Mouse (Mus musculus): Measurements from ENCODE around the gene Cabp4.
A peak's percentile ranks its signal among the peaks of the same experiment; 100 is the strongest.

Gene Cabp4

DNA sequence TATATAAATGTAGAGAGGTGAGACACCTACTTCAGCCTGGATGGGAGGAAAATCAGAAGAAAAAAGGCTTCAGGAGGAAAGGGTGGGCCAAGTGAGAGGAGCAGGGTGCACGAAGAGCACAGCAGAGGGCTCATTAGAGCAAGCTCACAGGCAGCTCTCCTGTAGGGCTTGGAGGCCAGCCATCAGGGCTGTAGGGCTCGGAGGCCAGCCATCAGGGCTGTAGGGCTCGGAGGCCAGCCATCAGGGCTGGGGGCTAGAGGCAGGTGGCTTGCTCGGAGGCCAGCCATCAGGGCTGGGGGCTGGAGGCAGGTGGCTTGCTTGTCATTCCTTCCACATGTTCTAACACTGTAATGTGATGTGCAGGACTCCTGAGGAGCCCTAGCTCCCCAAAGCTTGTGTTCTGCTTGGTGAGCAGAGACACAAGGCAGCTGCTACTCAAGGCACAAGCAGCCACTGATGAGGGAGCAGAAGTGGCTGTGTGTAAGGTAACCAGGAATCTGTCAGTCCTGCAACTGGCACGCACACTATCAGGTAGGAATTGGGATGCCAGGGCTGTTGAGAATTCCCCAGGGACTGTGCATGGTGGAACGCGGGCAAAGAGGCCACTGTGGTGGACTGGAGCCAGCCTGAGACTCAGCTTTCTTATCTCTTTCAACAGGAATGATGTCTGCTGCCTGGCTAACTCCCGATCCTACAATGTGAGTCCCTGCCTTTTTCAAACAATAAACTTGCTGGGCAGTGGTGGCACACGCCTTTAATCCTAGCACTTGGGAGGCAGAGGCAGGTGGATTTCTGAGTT, 23.0 kb upstream of the Cabp4 start:
- DNase-seq (ENCODE audit: low read depth in 1 of 2, low spot score in 2 of 2): no peak

- DNase-seq (ENCODE audit: low read depth in 1 of 2, low spot score in 2 of 2): no peak
Measured at GRCm38 (mm10) chr19:4164721-4165120, 20.9 kb upstream of the Cabp4 start.

- DNase-seq (ENCODE audit: low read depth in 1 of 2, low spot score in 2 of 2): no peak
Measured at GRCm38 (mm10) chr19:4164100-4164499, 20.3 kb upstream of the Cabp4 start.

DNA sequence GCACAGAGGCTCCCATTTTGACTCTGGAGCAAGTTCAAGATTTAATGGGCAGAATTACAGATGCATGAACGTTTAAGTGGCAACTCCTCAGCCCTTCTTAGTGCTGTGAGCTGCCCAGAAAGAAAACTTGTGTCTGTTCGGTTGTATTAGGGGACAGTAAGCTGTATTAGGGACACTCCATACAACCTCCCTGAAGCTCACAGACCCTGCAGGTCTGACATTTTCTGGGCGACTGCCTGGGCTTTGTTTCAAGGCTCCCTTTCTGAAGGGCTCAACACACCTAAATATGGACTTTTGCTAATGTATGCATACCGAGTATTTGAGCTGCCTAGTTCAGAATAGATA, 19.7 kb upstream of the Cabp4 start:
- no peak for DNase-seq (ENCODE audit: low read depth in 1 of 2, low spot score in 2 of 2)

DNA sequence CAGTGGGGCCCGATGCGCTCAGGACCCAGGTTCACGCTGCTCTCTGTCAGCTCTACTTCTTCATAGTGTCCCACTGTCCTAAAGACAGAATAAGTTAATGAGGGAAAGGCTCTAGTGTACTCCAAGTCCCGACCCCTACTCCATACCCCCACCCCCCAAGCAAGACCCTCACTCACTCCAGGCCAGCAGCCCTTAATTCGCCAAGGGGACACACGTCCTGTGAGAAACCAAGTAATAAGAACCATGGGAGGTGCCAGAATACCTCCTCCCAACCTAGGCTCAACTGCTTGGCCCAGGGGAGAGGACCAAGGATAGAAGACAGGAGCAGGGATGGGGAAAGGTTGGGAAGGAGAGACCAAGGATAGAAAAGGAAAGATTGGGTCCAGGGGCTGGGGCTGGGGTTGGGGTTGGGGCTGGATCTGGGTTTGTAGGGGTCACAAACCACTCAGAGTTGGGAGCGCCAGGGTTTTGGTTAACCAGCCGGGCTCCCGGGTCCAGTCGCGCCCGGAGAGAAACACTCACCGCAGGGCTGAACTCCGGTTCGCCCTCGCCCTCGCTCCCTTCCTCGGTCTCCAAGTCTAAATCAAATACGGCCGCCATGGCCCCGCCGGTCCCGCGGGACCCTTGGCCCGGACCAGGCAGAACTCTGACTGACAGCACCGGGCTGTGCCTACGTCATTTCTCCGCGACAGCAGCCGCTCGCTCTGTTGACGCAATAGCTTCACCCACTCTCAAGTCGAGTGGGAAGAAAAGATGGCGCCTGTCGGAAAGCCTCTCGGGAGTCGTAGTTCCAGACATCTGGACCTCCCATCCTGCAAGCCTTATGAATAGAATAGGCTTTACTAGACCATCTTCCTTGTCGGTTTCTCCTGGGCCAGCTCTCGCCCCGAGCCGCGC, 19.1 kb upstream of the Cabp4 start, which contains the start of gene Rps6kb2:
Gene Rps6kb2 (minus strand): TSS at position 709 of the 897 bp plus-strand sequence.
- DNase-seq (ENCODE audit: low read depth in 1 of 2, low spot score in 2 of 2): peak; percentile 83 to 91

DNA sequence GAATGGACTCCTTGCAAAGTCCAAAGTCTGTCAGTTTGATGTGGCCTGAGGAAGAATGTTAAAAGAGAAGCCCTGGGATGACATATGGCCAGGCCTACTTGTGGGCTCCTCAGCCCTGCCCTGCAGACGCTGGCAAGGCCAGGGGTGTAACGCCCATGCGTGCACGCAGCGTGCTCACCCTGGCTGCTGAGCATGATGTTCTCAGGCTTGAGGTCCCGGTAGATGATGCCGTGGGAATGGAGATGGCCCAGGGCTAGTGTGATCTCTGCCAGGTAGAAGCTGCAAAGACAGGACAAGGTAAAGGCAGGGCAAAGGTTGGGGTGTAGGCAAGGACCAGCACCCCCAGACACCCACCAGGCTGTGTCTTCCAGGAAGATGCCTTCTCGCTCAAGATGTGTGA, 15.2 kb upstream of the Cabp4 start:
- DNase-seq (ENCODE audit: low read depth in 1 of 2, low spot score in 2 of 2): no peak

- DNase-seq (ENCODE audit: low read depth in 1 of 2, low spot score in 2 of 2): no peak
Measured at GRCm38 (mm10) chr19:4156771-4157170, 12.9 kb upstream of the Cabp4 start.

DNA sequence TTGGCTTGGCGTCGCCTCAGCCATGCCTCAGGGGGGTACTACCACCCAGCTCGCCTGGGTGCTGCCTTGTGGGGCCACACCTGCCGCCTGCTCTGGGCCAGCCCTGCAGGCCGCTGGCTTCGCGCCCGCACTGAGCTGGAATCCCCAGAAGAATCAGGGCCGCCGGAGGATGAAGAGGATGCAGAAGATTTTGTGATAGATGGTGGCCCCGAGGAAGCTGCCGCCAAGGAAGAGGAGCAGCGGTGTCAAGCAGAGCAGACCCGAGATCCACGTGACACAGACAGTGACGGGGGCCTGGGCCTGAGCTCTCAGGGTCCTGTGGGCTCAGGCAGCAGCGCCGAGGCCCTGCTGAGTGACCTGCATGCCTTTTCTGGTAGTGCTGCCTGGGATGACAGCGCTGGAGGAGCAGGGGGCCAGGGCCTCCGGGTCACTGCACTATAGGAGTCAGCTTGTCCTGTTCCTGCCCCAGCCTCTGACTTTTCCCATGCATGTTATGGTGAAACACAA, 12.3 kb upstream of the Cabp4 start:
- DNase-seq (ENCODE audit: low read depth in 1 of 2, low spot score in 2 of 2): no peak

- no peak for DNase-seq (ENCODE audit: low read depth in 1 of 2, low spot score in 2 of 2)
Measured at GRCm38 (mm10) chr19:4155223-4156072, 11.6 kb upstream of the Cabp4 start.

- no peak for DNase-seq (ENCODE audit: low read depth in 1 of 2, low spot score in 2 of 2)
Measured at GRCm38 (mm10) chr19:4154437-4155222, 10.8 kb upstream of the Cabp4 start.

GRCm38 (mm10) chr19:4153232-4153654, 9.4 kb upstream of the Cabp4 start, which contains the start of gene Ptprcap:
Gene Ptprcap (plus strand): TSS chr19:4153604.
- no peak for DNase-seq (ENCODE audit: low read depth in 1 of 2, low spot score in 2 of 2)

GRCm38 (mm10) chr19:4152445-4153231, 8.8 kb upstream of the Cabp4 start:
- DNase-seq (ENCODE audit: low read depth in 1 of 2, low spot score in 2 of 2): no peak

DNA sequence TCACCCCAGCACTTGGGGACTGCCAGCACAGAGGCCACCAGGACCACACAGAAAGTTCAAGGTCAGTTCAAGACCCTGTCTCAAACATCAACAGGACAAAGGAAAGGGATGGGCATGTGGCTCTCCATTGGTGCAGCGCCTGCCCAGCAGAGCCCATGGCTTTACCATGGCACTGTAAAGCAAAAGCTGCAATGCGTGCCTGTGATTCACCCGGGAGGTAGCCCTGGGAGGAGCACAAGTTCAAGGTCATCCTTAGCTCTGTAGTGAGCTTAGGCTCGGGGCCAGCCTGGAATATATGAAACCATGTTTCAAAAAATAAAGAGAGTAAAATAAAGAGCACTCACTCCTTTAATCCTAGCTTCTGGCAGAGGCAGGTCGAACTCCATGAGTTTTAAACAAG, 8.1 kb upstream of the Cabp4 start:
- no peak for DNase-seq (ENCODE audit: low read depth in 1 of 2, low spot score in 2 of 2)

DNA sequence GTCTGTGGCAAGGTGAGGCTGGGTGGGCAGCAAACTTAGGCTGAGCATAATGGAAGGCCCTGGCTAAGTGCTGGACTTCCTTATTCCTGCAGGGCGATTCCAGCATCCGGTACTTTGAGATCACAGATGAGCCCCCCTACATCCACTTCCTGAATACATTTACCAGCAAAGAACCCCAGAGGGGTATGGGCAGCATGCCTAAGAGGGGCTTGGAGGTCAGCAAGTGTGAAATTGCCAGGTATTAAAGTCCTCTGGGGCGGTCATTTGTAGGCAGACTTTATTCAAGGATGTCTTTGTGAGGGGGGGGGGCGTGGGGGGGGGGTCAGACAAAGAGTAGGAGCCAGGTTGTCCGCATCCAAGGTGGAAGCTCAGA, 7.6 kb upstream of the Cabp4 start:
- no peak for DNase-seq (ENCODE audit: low read depth in 1 of 2, low spot score in 2 of 2)

- DNase-seq (ENCODE audit: low read depth in 1 of 2, low spot score in 2 of 2): no peak
Measured at GRCm38 (mm10) chr19:4150567-4151487, 7.0 kb upstream of the Cabp4 start.

GRCm38 (mm10) chr19:4149764-4150461, 6.1 kb upstream of the Cabp4 start:
- no peak for DNase-seq (ENCODE audit: low read depth in 1 of 2, low spot score in 2 of 2)

DNA sequence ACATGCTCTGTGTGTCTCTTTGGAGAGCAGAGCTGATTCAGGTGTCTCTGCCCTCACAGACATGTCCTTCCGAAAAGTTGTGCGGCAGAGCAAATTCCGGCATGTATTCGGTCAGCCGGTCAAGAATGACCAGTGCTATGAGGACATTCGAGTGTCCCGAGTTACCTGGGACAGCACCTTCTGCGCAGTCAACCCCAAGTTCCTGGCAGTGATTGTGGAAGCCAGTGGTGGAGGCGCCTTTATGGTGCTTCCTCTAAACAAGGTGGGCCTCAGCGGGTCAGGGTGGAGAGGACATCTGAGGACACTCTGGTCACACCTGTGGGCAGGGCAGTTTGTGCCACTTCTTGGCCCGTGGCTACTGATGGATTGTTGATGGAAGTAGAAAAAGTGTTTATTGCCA, 5.5 kb upstream of the Cabp4 start:
- DNase-seq (ENCODE audit: low read depth in 1 of 2, low spot score in 2 of 2): no peak

GRCm38 (mm10) chr19:4148819-4149218, 5.0 kb upstream of the Cabp4 start:
- DNase-seq (ENCODE audit: low read depth in 1 of 2, low spot score in 2 of 2): no peak
